Mouse (Mus musculus): ENCODE data around the gene Rfpl4b.
"Not testable (repeated sequence)": the region's sequence is repeated elsewhere in the genome, so short reads cannot be mapped to it uniquely, and the experiment has no call there.

Gene Rfpl4b

GRCm38 (mm10) chr10:38821679-38822078 is at the start of gene Rfpl4b:
Rfpl4b (minus strand) TSS chr10:38821779.
- DNase-seq (ENCODE audit: extremely low spot score, low spot score), result no peak

DNA sequence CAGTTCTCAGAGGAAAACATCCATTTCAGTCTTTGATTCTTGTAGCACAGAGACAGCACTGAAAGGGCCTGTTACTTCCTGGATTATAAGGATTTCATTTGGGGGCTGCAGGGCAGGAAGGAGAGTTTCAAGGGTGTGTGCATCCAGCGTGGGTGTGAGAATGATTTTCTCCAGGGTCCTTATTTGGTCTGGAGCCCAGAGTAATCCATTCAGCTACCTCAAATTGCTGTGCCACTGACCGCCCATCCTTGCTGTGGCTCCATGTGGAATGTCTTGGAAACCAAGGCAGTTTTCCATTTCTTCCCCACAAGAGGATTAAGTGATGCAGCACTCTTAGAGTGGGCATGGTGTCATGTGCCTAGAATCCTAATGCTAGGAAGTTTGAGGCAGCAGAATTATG is 33.6 kb upstream of the Rfpl4b start:
- DNase-seq (ENCODE audit: extremely low spot score, low spot score), result no peak

- not testable (repeated sequence) for DNase-seq (ENCODE audit: extremely low spot score, low spot score)
Measured at GRCm38 (mm10) chr10:38850006-38850405, 28.4 kb upstream of the Rfpl4b start.

DNA sequence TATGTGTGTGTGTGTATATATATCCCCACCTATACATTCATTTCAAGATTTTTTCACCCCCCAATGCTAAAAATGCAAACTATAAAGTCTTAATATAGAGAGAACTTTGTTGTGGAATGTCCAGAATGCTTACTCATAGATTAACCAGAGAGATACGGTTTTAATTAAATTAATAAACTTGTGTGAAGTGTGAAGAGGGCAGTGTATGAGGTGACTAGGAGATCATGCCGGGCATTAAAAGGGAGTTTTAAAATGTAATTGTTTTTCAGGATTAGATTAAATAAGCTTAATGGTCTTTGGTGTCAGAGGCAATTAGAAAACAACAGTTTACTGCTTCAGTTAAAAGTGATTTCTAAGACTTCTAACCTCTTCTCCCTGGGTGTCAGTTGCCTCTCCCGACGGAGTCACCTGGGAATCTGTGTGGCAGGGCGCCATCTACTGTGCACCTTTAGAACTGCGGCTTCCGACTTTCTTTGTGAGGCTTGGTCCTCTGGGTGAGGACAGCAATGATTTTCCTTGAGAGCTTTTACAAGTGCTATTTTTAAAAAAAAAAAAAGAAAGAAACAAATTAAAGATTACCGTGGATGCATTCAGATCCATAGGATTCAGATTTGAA is 27.4 kb upstream of the Rfpl4b start:
- peak; percentile 83 for DNase-seq (ENCODE audit: extremely low spot score, low spot score)

GRCm38 (mm10) chr10:38848231-38848630 is 26.7 kb upstream of the Rfpl4b start:
- no peak for DNase-seq (ENCODE audit: extremely low spot score, low spot score)

GRCm38 (mm10) chr10:38823741-38824140 is 2.2 kb upstream of the Rfpl4b start:
- no peak for DNase-seq (ENCODE audit: extremely low spot score, low spot score)

DNA sequence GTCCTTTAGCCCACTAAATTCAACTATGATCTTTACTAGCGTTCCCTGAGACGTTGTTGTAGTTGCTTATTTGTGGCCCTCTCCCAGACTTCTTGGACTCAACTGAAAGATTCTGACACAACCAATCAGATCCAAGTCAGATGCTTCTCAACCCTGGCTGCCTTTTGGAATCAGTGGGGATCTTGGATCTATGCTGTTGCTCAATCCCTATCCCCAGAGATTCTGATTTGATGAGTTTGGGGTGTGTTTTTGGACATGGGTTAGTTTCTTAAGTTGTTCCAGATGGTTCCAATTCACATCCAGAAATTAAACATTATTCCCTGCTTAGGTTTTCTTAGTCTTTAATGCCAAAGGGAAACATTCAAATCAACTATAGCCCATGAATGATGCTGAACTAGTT is 15.5 kb downstream of the Rfpl4b start:
- no peak for DNase-seq (ENCODE audit: extremely low spot score, low spot score)

DNA sequence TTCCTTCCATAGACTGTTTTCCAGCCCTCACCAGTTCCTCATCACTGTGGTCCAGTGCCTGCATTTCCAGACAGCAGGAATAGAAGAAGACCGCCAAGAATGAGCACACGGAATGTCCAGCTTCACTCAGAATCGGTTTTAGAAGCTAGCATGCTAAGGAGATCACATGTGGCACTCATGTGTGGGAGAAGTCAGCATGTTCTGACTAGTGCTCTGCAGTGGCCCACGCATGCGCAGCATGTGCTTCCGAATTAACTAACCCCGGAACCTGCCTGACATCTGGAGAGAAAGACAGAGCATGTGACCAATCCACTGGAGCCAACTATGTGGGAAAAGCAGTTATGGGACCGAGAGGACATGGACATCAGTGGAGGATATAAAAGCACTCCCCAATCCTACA is 17.5 kb downstream of the Rfpl4b start:
- DNase-seq (ENCODE audit: extremely low spot score, low spot score), result no peak

GRCm38 (mm10) chr10:38803304-38803703 is 18.3 kb downstream of the Rfpl4b start:
- no peak for DNase-seq (ENCODE audit: extremely low spot score, low spot score)

- no peak for DNase-seq (ENCODE audit: extremely low spot score, low spot score)
Measured at GRCm38 (mm10) chr10:38788612-38789011, 33.0 kb downstream of the Rfpl4b start.

Data from neural tube, embryonic 10.5 days (tissue).